Mouse (Mus musculus) bone marrow macrophage, adult 2 months (primary cell): ENCODE data around the gene Csnk1g2.

ENCODE experiments used
- CTCF ChIP-seq: IDR thresholded peaks from 2 replicates; pipeline ENCODE4 v1.5.1; 2012; ENCODE audit warnings: low read depth, mild to moderate bottlenecking, low read length, moderate library complexity
- POLR2A ChIP-seq: IDR thresholded peaks from 2 replicates; pipeline ENCODE4 v1.6.1; 2012; ENCODE audit warnings: mild to moderate bottlenecking, low read depth, low read length, borderline replicate concordance

DNA sequence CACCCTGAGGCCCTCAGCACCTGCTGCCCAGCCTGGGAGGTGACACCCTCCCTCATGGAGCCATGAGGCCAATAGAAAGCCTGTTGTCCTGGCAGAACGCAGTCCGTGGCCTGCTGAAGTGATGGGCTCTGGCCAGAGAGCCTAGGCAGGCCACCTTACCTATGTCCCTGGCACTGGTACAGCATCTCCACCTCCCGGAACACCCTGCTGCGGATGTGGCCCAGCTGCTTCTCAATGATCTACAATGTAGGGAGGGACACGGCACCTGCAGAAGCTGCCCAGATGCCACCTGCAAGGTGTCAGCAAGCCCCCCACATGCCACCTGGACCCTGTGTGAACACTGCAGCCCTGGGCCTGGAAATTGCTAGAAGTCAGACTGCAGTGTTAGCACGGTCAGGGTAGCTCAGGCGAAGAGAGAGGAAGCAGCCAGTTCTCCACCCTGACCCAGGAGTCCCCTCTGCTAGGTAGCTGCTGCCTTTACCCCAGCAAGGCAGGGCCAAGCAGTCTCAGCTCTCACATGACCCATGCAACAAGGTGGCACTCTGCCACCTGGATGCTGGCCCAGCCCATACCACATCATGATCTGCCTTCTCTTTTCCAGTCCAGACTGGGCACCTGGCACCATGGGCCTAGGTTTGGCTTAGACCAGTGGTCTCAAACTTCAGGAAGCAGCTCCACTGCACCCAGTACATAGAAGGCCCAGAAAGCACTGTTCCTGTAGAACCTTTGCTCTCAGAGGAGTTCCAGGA lies 47.3 kb downstream of the Csnk1g2 start:
- no peak for TF ChIP-seq POLR2A
- no peak for TF ChIP-seq CTCF
